Mouse (Mus musculus) liver, postnatal 0 days (tissue): ENCODE measurements at regions not wholly inside any gene's neighbourhood (a gene's known extent, or its start where the extent isn't known, plus 50 kb on each side); places are given as distances from the start of the nearest gene placed in this dataset.
A peak's percentile ranks its signal among the peaks of the same experiment; 100 is the strongest.

Experiments used
- ATAC-seq: fragments of 200-750 bp; cut with Nextera tagmentation; 2 replicates; pipeline ENCODE4 v1.8.0; 2017; ENCODE audit warnings: mild to moderate bottlenecking, moderate library complexity
- DNase-seq: peaks from one replicate; pipeline ENCODE4 v3.0.0-alpha.2; 2016
- H3K27ac ChIP-seq: fragments of 300-500 bp; sonication (generic); 2 replicates; pipeline ENCODE4 v1.5.1; 2014; ENCODE audit warnings: antibody characterized with exemption, moderate library complexity, mild to moderate bottlenecking, low read depth
- H3K27me3 ChIP-seq: fragments of 300-500 bp; sonication (generic); 2 replicates; pipeline ENCODE4 v1.6.1; 2014; ENCODE audit warnings: low read length, control low read depth, mixed read lengths; ENCODE audit not compliant: insufficient read depth
- H3K36me3 ChIP-seq: fragments of 300-500 bp; sonication (generic); replicated peaks from 2 replicates; pipeline ENCODE4 v1.6.1; 2014; ENCODE audit warnings: mild to moderate bottlenecking, control low read depth, low read length, moderate library complexity, mixed read lengths; ENCODE audit not compliant: insufficient read depth
- H3K4me1 ChIP-seq: fragments of 300-500 bp; sonication (generic); 2 replicates; pipeline ENCODE4 v1.6.1; 2014; ENCODE audit warnings: antibody characterized with exemption, mild to moderate bottlenecking, control low read depth; ENCODE audit not compliant: insufficient read depth
- H3K4me2 ChIP-seq: fragments of 300-500 bp; sonication (generic); 2 replicates; pipeline ENCODE4 v1.6.1; 2014; ENCODE audit warnings: low read depth, mild to moderate bottlenecking, low read length, moderate library complexity, mixed read lengths
- H3K4me3 ChIP-seq: fragments of 300-500 bp; sonication (generic); 2 replicates; pipeline ENCODE4 v1.5.1; 2014; ENCODE audit warnings: low read depth, low read length
- H3K9ac ChIP-seq: fragments of 300-500 bp; sonication (generic); replicated peaks from 2 replicates; pipeline ENCODE4 v1.6.1; 2014; ENCODE audit warnings: mild to moderate bottlenecking, moderate library complexity
- H3K9me3 ChIP-seq: fragments of 300-500 bp; sonication (generic); 2 replicates; pipeline ENCODE4 v1.6.1; 2016; ENCODE audit warnings: mild to moderate bottlenecking, control low read depth, low read length, mixed read lengths
- CTCF ChIP-seq: sonication (generic); IDR thresholded peaks from 2 replicates; pipeline ENCODE4 v1.5.1; 2016; ENCODE audit warnings: antibody characterized with exemption, low read depth
- EP300 ChIP-seq: IDR thresholded peaks from 2 replicates; pipeline ENCODE4 v1.6.1; 2016; ENCODE audit warnings: antibody characterized with exemption, low read depth, mild to moderate bottlenecking
- WGBS: fragments of 180-500 bp; shearing (Covaris S2); extraction: QIAGEN DNeasy Blood & Tissue Kit; methylation state at CpG from one replicate; pipeline ENCODE4 v1.1.7; 2014; ENCODE audit not compliant: insufficient replicate concordance; 5-methylcytosine and 5-hydroxymethylcytosine counted together

DNA sequence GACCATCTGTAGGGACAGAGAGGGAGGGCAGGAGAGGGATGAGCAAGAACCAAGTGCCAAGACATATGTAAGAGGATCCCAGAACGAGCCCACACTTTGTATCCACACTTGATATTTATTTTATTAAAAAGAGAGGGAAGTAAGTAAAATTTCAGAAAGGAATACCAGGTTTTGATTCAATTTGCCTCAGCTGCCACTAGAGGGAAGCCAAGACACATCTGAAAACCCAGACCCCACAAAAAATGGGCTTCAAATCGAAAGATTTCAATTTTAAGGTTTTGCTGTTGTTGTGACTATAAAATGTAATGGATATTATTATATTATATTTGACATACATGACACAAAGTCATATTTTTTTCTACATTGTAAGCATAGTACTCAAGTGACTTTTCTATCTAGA is 81.1 kb upstream of the Ptpn13 start:
- ATAC-seq (no peak), DNase-seq (no peak)
- no peak overlapping the region for H3K4me2 ChIP-seq
- no peaks in the 10 kb centered on the region for H3K4me1 ChIP-seq
- no peaks in the 10 kb centered on the region for H3K27me3 ChIP-seq
- no peaks in the 10 kb centered on the region for H3K36me3 ChIP-seq
- no peaks in the 10 kb centered on the region for H3K9me3 ChIP-seq
- TF ChIP-seq CTCF (peak; percentile 60), EP300 (no peak)
- H3K4me3 ChIP-seq: no peak overlapping the region
- WGBS: 26% methylated on average over 2 of the region's 2 CpGs
- H3K27ac ChIP-seq: no peak overlapping the region
- no peak overlapping the region for H3K9ac ChIP-seq

DNA sequence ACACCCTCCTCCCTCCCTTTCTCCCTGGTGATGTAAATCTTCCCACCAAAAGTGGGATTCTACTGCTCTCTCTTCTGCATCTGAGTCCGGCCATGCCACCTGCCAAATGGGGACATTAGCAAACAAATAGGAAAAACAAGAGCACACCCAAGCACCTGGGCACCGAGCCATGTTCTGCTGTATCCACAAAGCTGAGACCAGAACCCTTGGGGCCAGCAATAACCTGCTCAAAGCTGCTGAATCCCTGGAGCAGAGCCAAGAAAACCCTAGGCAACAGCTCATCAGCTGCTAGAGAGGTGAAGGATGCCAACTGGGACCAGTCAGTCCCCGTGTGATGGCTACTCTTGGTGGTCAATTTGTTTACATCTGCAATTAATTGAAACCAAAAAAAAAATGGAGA is 83.5 kb upstream of the Ptpn13 start:
- DNase-seq: peak; percentile 40
- no peak for ATAC-seq

DNA sequence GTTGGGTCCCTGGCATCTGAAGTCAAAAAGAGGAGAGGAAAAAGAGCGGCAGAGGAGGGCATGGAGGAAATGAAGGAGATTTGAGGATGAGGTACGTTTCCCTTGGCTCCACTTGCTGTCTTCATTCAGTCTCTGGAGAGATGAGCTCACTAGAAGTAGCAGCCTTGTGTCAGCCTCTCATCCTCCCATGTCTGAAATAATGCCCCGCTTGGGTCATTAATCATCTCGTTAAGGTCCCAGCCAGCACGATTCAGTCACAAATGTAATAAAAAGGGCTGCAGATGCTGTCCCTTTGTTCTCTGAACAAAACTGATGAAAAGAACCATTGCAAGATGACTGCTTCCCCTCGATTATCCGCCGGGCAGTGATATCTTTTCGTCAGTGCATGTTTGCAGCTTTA is 84.4 kb upstream of the Ptpn13 start:
- H3K27me3 ChIP-seq: no peaks in the 10 kb centered on the region
- H3K9me3 ChIP-seq: no peaks in the 10 kb centered on the region
- TF ChIP-seq CTCF (no peak), EP300 (no peak)
- H3K27ac ChIP-seq: no peak overlapping the region
- no peak overlapping the region for H3K9ac ChIP-seq
- WGBS: 61% methylated on average over 9 of the region's 9 CpGs
- ATAC-seq (no peak), DNase-seq (no peak)
- no peaks in the 10 kb centered on the region; the same call in 1 of the 2 replicates for H3K4me1 ChIP-seq
- no peak overlapping the region for H3K4me3 ChIP-seq
- H3K4me2 ChIP-seq: no peak overlapping the region
- no peaks in the 10 kb centered on the region for H3K36me3 ChIP-seq

More for the DNA sequence above, 83.5 kb upstream of the Ptpn13 start:
- H3K36me3 ChIP-seq: no peaks in the 10 kb centered on the region
- no peak overlapping the region for H3K4me2 ChIP-seq
- H3K27me3 ChIP-seq: no peaks in the 10 kb centered on the region
- no peak overlapping the region for H3K9ac ChIP-seq
- no peaks in the 10 kb centered on the region; the same call in 1 of the 2 replicates for H3K4me1 ChIP-seq
- TF ChIP-seq EP300 (no peak), CTCF (no peak)
- H3K9me3 ChIP-seq: no peaks in the 10 kb centered on the region
- 56% methylated on average over 3 of the region's 3 CpGs for WGBS
- H3K27ac ChIP-seq: no peak overlapping the region
- no peak overlapping the region for H3K4me3 ChIP-seq

DNA sequence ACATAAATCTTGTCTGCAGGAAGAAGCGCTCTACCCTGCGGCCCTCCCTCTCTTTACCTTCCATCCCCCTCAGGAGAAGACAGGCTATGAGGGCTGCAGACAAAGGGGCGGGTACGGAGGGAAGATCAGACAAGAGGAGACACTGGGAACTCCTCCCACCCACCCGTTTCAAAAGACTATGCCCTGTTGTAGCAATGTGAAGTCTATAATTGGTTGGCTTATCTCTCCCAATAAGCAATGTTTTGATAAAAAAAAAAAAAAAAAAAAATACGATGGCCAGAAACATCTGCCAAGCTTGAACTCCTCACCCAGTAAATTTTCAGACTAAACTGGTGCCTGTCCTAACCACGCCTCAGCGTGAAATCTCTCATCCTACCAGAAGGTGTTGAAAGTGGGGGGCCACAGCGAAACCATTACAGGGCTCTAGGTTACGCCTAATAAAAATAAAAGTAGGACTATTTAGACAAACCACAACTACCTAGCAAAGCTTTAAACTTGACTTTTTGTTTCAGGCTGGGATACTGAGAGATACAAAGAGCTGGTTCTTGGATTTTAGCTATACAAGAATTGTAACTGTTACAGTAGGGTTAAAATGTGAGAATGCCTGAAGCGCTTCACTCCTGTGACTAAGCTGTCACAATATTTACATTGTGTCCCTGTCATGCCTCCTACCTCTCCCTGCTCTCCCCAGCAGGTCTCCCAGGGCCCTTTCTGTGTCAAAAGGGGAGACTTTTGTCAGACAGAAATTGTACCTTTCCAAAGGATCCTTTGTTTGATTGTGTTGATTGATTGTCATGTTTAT is 88.1 kb upstream of the Ptpn13 start:
- ATAC-seq (no peak), DNase-seq (no peak)
- Histone ChIP-seq H3K4me3 (no peak overlapping the region), H3K36me3 (no peaks in the 10 kb centered on the region), H3K4me2 (no peak overlapping the region), H3K4me1 (no peaks in the 10 kb centered on the region; the same call in 1 of the 2 replicates), H3K27me3 (no peaks in the 10 kb centered on the region), H3K27ac (no peak overlapping the region), H3K9ac (no peak overlapping the region), H3K9me3 (no peaks in the 10 kb centered on the region)
- 27% methylated on average over 11 of the region's 11 CpGs for WGBS
- TF ChIP-seq EP300 (no peak), CTCF (no peak)

DNA sequence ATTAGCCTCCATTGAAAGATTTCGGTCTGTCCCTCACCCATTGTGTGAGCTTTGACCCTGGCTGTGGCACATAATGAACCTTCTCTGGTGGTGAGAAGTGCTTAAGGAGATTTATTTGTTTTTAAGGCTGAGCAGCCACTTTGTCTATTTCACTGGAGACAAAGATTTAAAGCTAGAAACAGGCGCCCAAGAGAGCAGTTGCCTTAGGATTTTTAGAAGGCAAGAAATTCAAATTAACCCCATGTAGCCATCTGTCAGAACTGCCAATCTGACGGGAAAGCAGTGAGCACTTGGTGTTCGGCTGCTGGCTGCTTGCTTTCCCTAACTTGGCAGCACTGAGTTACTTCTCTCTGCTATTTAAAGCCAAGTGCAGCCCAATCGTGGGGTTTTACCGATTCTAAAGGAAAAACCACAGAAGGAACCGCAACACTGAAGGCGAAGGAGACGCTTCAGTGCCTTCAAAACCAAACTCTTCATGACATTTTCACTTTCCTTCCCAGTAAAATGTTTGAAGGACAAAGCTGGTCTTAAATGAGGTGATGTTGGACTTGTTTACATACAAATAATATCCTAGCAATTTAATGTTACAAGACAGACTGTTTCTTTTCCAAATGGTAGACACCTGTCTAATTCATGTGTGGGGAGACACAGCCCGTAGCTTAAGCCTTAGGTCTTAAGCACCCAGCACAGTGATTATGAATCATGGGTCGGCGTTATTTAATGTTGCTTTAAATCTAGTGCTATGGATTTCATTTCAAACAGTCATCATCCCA is 88.9 kb upstream of the Ptpn13 start:
- Histone ChIP-seq H3K4me3 (no peak overlapping the region), H3K4me1 (no peaks in the 10 kb centered on the region; the same call in 1 of the 2 replicates), H3K9ac (no peak overlapping the region), H3K4me2 (no peak overlapping the region), H3K36me3 (no peaks in the 10 kb centered on the region), H3K27me3 (no peaks in the 10 kb centered on the region), H3K27ac (no peak overlapping the region), H3K9me3 (no peaks in the 10 kb centered on the region)
- no peak for ATAC-seq
- TF ChIP-seq CTCF (no peak), EP300 (no peak)
- no peak for DNase-seq
- WGBS: 28% methylated on average over 12 of the region's 12 CpGs

- Histone ChIP-seq H3K4me3 (no peak overlapping the region), H3K27ac (no peak overlapping the region), H3K27me3 (no peaks in the 10 kb centered on the region), H3K36me3 (no peaks in the 10 kb centered on the region), H3K4me2 (no peak overlapping the region), H3K9ac (no peak overlapping the region), H3K9me3 (no peaks in the 10 kb centered on the region), H3K4me1 (no peaks in the 10 kb centered on the region)
- DNase-seq (no peak), ATAC-seq (no peak)
- TF ChIP-seq CTCF (no peak), EP300 (no peak)
- WGBS: 53% methylated on average over 10 of the region's 10 CpGs
Measured at GRCm38 (mm10) chr5:103326412-103326811, 98.6 kb upstream of the Ptpn13 start.
